Mouse (Mus musculus) embryo, embryonic 11.5 days (tissue): Measurements from ENCODE around the gene Gabra5.

Experiments
- DNase-seq: peaks from one replicate; pipeline ENCODE4 v3.0.0-alpha.2; 2012; ENCODE audit warnings: low read depth, low spot score

Gene Gabra5

DNA sequence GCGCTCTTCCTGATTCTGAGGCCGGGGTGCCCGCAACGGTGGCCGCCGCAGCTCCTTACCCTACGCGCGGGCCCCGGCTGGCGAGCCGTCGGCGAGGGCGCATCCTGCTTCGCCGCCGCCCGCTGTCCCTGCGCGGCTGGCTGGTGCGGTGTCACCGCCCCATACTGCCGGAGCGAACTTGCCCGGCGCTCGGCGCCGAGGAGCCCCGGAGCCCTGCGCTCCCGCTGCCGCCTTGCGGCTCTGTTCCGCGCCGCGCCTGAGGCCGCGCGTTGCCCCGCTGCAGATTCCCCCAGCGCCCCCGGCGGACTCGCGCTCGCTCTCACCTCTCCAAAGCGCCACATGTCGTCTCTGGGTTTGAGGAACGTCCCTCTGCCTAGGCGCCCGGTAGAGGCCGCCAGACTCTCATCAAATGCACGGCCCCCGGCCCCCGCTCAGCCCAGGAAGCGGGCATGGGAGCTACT is at the start of gene Gabra5:
Gabra5 (minus strand) TSS at position 379 of the 461 bp plus-strand sequence.
- DNase-seq: peak; percentile 49

DNA sequence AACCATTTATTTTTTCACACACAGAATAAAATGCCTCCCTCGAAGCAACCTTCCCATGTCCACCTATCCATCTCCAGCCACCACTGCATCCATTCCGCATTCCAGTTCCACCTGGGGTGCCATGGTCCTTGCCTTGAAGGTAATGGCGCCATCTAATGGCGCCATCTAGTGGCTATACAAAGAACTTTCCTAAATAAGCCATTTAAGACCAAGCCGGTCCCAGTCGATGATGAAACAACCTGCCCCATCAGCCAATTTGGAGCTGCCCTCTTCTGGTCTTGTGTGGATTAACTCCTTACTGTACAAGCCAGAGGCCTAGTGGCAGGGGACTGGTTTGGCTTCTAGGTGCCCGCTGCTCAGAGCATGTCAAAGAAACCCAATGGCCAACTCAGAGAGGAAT is 28.7 kb upstream of the Gabra5 start:
- peak; percentile 11 for DNase-seq

DNA sequence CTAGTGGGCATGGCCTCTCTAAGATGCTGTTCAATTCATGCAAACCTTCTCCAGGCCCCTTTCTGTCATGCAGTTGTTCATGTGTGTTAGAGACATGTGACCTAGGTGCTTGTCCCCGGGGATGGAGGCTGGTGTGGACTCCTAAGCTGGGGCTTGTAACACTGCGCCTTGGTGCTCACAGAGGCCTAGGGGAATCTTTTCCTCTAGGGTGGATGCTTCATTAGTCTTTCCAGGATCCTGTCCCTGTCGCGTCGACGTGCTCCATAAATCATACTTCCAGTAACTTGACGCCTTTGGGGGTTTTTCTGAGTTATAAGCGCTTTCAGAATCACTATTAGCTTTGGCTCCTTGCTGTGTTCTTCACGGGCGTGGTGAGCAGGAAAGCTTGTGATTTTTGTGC is 22.8 kb upstream of the Gabra5 start:
- DNase-seq: no peak

DNA sequence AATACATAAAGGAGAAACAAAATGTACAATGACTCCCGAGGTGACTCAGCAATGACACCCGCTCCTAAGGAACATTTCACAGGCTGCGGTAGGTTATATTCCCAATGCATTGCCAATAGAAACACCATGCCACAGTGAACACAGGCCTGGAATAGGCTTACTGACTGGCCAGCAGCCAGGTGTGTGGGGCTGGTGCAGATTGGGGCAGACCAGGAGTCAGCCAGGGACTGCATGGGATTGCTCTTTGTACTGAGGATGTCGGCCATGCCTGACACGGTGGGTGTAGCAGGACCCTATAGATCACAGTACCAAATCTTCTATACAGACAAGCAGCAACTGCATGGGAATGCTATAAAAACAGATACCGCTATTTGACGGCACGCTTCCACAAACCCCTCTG is 20.1 kb upstream of the Gabra5 start:
- DNase-seq: no peak

DNA sequence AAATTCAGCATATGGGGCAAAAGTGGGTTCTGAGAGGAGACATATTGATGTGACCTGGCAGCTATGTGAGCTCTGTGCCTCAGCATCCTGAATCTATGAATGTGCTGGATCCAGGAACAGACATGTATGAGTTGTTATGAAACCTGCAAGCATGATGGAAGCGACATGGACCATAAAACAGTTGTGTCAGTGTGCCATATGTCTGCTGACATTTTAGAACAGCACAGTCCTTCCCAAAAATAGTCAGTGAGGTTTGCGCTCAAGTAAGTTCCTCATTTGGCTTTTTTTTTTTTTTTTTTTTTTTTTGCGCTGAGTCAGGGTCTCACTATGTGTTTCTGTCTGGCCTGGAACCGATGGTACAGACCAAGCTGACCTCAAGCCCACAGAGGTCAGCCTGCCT is 19.6 kb upstream of the Gabra5 start:
- DNase-seq: no peak

DNA sequence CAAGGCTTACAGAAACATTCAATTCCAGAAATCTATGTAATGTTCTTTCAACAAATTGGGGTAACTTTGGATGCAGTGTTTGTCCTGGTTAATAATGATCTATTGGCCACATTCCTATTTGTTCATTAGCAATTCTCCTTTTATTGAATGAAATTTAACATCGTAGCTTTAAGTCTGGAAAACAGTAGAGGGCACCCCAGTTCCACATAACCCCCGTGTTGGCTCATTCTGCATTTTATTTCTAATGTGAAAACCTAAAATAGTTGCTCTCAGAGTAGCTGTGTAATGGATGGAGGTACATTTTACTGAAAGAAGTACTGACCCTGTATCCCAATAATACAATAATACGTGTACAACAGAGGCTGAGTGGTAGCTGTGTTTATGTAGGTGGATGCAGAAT is 3.1 kb upstream of the Gabra5 start:
- no peak for DNase-seq

DNA sequence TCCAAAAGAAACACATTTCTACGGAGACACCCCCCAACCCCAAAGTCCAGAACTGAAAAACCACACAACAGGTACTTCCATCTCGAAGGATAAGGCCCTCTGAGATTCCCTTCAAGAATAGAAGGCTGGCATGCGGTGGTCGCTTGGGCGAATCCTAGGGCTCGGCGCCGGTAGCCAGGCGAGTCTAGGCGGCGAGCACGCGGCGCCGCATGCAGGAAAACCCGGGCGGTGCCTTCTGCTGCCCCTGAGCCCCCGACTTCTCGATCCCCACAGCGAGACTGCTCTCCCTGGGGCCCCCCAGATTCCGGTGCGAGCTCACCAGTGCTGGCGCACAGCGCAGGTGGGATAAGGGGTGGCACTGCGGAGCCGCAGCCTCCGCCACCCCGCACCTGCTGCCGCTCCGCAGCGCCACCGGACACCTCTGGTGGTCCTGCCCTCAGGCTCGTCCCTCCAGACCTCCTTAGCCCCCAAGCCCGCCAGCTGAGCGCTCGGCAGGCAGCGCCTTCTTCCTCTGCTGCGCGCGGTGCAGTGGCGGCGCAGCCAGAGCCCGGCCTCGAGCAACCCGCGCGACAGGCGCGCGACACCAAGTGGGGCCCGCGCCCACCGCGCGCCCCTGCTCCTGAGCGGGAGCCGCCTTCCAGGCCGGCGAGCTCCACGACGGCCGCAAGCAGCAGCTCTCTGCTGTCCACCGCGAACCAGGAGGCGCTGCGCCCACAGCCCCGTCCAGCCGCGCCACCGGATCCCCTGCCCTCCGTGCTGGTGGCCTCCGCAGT is 813 bp downstream of the Gabra5 start:
- no peak for DNase-seq

DNA sequence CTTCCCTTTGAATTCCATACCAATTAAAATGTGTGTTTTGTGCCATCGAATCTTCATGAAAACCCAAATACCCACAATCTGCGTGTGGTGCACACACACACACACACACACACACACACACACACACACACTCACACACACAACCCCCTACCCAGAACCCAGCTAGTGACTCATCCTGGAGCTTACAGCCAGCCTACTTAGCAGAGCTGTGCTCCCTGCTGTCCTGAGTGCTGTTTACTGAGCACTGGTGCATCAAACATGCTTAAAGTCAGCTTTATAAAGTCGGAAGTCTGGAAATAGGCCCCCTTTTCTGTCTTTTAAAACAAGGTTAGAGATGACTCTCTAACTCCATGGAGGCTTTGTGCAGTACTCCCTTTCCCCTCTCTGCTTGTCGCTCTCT is 7.0 kb downstream of the Gabra5 start:
- no peak for DNase-seq

DNA sequence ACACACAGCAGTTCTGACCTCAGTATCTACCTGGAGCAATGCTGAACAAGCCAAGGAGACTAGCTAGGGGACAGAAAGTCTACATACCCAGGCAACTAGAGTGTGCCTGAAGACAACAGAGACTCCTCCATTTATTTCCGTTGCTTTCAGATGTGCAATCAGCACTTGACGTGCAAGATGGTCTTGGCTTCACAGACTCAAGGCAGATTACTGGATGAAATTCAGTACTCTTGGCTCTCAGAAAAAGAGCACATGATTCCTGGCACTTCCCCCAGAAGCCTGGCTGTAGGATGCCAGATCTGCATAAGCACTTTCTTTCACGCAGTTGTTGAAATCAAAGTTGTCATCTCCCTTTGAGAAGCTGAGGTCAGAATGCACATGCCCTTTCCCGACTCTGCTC is 18.1 kb downstream of the Gabra5 start:
- DNase-seq: no peak

DNA sequence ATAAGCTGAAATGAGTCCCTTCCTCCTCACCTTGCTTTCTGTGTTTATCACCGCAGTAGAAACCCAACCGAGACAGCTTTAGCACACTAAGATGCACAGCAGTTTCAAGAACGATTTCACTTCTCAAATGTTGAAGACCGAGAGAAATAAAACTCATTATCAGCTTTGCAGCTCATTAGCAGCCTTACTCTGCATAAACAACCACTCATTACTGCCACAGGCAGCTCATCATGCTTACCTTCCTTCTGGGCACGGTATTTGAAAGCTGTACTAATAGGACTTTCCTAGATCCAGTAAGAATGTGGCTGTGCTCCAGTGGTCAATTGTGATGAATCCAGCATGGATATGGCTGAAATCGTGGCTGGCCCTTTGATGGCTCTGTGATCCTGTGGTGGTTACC is 23.0 kb downstream of the Gabra5 start:
- DNase-seq: no peak

DNA sequence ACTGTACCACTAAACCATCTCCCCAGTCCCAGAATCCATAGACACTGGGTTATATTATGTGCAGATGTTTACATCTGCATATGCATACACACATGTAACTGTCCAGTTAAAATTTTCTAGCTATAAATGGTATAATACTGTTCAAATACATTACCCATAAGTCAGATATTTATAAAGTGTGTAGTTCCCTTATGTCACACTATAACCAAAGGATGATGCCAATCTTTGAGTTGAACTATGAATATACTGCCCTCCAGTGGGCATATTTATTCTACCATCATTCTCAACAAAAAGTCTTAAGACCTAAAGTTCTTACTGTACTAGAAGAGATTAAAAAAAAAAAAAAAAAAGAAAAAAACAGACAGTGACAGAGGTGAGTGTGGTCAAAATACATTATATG is 27.0 kb downstream of the Gabra5 start:
- peak; percentile 14 for DNase-seq

DNA sequence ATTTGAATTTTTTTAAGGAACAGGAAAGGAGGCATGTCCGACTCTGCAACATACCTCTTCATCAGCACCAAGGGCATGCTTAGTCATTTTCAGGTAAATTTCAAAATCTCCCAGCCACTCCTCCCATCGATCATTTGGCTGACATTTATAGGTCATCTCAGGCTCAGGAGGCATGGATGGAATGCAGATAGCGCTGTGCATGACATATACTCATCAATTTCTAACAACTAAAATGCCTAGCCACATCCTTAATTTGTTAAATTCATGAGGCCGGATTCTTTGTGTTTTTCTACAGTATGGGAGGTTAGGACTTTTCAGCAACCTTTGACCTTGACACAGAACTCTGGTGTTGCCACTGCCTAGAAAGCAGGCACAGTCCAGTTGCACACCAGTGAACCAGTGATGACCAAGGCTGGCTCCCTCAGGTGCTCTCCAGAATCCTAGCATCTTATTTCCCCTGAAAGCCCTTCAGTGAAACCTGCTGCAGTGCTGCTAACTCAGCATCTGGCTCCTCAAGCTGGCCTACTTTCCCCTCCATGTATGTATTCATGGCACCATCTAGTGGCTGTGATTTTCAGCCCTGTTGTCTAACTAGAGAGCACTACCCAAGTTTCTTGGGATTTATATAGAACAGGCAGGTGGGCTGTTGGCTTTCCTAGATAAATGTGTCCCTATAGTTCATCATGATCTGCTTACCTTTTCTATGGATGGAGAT is 35.9 kb downstream of the Gabra5 start:
- DNase-seq: peak; percentile 47

DNA sequence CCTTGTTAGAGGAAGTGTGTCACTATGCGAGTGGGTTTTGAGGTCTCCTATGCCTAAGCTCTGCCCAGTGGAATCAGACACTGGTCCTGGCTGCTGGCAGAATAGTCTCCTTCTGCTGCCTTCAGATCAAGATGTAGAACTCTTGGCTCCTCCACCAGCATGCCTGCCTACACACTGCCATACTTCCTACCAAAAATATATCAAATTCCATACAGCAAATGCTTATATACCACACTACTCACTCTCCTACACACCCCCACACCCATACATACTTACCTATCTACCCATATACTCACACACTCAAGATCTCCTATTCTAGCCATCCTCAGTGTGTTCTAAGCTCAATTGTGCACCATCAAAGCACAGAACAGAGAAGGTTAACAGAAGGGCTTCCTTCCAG is 38.5 kb downstream of the Gabra5 start:
- no peak for DNase-seq

DNA sequence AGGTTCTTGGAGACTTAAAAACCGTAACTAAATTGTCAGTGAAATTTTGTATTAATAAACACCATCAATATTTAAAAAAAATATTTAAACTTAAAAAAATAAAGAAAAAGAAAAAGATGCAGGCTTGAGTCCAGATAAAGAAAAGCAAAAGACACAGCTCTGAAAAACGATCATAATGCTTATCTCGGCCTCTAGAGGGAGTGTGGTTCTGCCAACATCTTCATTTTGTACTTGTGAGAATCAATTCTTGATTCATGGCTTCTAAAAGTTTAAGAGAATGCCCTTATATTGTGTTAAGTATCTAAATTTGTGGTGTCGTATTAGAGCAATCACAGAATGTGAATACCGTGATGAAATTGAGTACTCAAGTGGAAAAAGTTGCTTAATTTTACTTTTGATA is 49.5 kb downstream of the Gabra5 start:
- no peak for DNase-seq

DNA sequence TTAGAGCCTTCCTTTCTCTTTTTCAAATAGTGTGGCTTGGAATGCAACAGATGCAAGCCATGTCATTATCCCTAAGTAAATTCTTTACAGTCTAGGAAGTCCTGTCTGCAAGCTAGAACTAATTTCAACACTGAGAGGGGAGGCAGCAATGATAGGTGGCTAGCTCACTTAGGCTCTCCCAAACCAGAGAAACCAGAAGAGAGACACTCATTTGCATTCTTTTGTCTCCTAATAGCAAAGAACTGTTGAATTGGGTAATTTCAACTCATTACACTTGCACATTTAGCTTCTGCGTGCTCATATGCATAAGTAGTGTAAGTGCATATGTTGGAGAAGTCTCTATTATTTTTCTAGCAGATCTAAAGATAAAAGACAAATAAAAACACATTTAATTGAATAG is 61.6 kb downstream of the Gabra5 start:
- DNase-seq: no peak

DNA sequence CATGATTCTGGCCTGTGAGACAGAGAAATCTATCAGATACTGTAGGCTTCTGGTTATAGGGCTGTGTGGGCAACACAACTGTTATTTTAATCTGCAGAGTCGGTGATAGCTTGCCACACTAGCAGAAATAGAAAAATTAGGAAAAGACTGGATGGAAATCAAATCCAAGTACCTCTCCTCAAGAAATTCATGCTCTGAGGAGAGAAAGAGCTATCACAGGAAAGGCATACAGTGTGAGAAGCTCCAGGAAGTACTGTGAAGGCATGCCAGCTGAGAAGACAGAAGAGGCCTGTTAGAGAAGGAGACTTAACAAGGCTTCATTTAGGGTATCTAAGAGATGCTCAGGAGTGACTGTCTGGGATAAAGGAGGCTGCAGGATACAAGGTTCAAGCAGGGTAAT is 87.2 kb downstream of the Gabra5 start:
- DNase-seq: no peak

DNA sequence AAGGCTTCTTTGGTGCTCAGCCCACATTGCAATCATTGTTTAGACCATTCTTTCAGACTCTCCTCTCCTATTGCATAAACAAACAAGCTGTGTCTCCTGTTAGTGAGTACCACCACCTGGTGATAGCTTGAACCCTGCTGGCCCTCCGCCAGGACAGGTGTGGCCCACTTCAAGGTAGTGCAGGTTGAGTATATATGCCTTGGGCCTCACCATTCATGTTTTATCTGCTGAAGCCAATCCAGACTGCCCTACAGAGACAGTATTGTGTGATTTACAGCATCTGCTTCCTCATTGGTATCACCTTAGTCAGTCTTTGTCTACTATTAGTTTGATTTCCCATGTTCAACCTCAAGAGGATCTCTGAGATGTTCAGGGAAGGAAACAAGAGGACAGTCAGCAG is 88.8 kb downstream of the Gabra5 start:
- no peak for DNase-seq

DNA sequence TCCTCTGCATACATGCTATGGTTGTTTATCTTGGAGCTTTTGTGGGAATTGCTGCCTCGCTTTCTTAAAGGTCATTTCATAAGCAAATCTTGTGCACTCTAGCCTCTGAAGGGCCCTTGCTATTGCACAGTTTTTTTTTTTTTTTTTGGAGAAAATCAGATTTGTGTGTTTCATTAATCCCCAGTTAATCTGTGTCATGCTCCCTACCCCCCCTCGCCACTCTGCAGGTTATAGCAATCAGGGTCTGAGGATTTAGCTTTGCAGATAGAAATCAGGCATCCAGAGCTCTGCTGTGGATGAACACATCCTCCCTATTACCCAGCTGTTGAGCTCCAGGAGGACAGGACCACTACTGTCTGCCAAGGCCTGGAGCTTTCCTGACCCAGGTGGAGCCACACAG is 90.5 kb downstream of the Gabra5 start, which contains the start of gene Gabrb3:
Gabrb3 (plus strand) TSS at position 301 of the 400 bp plus-strand sequence.
- no peak for DNase-seq

DNA sequence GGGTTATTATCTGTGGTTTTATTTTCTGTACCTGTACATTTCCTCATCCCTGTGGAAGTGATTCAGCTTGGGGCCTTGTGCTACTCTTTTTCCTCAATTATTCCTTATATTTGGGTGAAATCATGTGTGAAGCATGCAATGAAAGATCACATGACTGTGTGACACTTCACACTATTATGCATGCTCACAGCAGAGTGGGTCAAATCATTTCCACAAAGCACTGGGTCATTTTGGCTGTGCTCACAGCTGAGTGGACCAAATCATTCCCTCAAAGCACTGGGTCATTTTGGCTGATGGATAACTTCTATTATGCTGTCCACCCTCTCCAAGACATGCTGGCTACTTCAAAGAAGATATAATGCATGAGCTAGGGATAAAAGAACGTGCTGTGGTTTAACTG is 97.0 kb downstream of the Gabra5 start:
- DNase-seq: no peak

DNA sequence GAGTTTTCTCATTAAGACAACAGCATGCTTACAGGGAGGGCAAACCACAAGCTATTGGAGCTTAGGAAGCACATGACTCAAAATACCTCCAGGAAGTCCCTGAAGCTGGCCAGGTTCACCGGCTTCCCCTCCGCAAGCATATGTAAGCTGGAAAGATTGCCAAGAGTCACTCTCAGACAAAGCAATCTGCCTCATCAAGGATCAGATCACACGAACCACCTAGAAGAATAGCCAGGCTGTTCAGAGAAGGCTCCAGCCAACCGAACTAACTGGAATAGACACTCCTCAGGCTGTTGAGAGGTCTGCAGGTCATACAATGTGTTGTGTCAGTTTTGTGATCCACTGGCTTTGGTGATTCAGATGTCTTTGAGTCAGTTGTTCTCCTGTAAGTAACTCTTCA is 98.7 kb downstream of the Gabra5 start:
- DNase-seq: no peak

DNA sequence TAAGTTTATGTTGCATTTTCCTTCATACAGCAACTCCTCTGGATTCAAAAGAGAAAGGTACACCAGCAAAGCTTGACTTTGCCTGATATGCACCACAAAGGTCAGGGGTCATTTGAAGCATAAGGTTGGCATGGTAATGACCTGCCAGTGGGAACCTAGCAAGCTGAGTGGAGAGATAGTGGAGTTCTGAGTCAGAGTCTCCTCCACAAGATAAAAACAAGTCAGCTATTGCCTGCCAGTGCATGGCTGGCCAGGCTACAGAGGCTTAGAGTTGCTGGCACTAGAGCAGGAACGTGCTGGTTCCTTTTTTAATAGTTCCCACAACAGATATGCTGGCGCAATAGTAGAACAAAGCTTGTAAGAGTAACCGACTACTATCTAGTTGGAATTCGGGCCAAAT is 116.3 kb downstream of the Gabra5 start:
- no peak for DNase-seq

DNA sequence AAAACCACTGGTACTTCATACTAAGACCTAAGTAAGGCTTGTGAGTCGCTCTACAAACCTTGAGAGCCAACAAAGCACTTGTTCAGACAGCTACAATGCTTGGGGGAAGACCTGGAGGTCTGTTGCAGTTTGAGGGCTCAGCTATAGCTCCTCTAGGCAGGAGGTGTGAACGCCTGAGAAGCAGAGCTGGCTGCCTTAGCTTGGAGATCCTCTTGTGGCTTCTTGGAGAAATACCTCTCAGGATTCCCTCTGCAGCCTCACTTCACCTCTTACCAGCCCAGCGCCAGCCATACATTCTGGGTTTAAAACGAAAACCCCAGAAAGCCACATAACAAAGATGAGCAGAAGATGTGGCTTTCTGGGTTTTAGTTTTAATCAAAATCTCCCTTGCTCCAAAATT is 119.8 kb downstream of the Gabra5 start:
- DNase-seq: no peak

DNA sequence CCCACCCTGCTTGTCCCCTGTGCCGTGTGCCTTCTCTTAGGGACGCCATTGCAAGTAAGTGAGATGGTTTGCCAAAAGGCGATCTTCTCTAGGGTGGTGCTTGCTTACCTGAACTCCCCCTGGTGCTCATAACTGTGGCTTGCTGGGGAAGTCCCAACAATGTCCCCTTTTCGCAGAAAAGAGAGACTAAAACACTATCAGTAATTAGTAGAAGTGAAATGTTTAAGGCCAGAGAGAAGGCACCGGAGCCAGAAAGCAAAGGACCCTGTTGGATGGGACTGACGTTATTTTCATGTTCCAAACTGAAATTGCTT is 122.6 kb downstream of the Gabra5 start:
- no peak for DNase-seq
